In the genomic region with DNA sequence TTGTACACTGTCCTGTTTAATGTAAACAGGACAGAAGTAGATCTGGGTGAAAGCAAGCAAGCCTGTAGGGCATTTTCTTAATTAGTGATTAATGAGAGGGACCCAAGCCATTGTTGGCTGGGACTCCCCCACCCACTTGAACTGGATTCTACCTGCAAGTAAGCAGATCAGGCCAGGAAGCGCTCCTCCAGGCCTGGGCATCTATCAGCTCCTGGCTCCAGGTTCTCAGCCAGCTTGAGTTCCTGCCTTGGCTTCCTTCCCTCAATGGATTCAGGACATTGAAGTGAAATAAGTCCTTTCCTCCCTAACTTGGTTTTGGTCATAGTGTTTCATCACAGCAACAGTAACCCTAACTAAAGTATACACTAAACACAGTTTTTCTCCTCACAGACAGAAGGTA, we compare ENCODE assay signal across 26 mouse cellular contexts. TPM values are rescaled to one million over a fixed set of nuclear protein-coding genes. Genes with fewer than 3 reads are reported as not detected.
DNase-seq lines count a peak whose midpoint lies in the region; ATAC-seq and TF ChIP-seq lines count a peak whose summit lies in the region.
"Had no signal": no experiment of that assay in that cellular context is flagged by ENCODE, and none has a peak within 500 bp of the region (broad histone marks: within the 10 kb centered on the region; RNA-seq: fewer than 3 reads in every experiment).

No protein-coding gene starts in this region.

- TF ChIP-seq CTCF in liver, adult 2 months (IDR thresholded peaks at IDR 0.05; ENCODE audit: low read depth, low read length) = no peak

- DNase-seq in liver, adult 2 months (ENCODE audit: extremely low read depth, low read depth, low spot score) = peak; percentile 28
- DNase-seq in liver, embryonic 11.5 days (ENCODE audit: low spot score) = no peak
- peak; percentile 47 to 49 for DNase-seq in cerebellum, adult 18-20 months
- peak; percentile 33 to 60 for DNase-seq in cerebellum, postnatal 14 days
- no peak for DNase-seq in left cerebral cortex, postnatal 36 days (ENCODE audit: low spot score in 2 of 2)
- DNase-seq in spleen, postnatal 36 days (ENCODE audit: low spot score in 2 of 2) = no peak
- DNase-seq in left cerebral cortex, postnatal 4 days = no peak
- DNase-seq: adrenal gland, postnatal 10 days; embryo, embryonic 11 days; gastrocnemius, postnatal 10 days; kidney, adult 2 months; right cerebral cortex, adult 18-20 months; right cerebral cortex, postnatal 4 days; thymus, postnatal 25 days had no signal

- H3K36me3 ChIP-seq in liver, adult 2 months (ENCODE audit: control insufficient read depth, insufficient read depth, low read length) = no peaks in the 10 kb centered on the region
- no peaks in the 10 kb centered on the region for H3K36me3 ChIP-seq in liver, embryonic 11.5 days (ENCODE audit: control insufficient read depth, insufficient read depth, low read length)
- H3K36me3 ChIP-seq: embryonic facial prominence, embryonic 13.5 days; hindbrain, embryonic 13.5 days; stomach, embryonic 15.5 days had no signal

- no peaks in the 10 kb centered on the region for H3K27me3 ChIP-seq in liver, adult 2 months (ENCODE audit: control insufficient read depth, insufficient read depth, low read length)
- H3K27me3 ChIP-seq in liver, embryonic 11.5 days (replicated peaks; ENCODE audit: control insufficient read depth, insufficient read depth, low read length) = no peaks in the 10 kb centered on the region
- H3K27me3 ChIP-seq: embryonic facial prominence, embryonic 13.5 days; hindbrain, embryonic 13.5 days; stomach, embryonic 15.5 days had no signal

- no peak overlapping the region for H3K4me2 ChIP-seq in liver, embryonic 11.5 days
- H3K4me2 ChIP-seq: embryonic facial prominence, embryonic 13.5 days; hindbrain, embryonic 13.5 days; stomach, embryonic 15.5 days had no signal

- no peaks in the 10 kb centered on the region for H3K9me3 ChIP-seq in liver, embryonic 11.5 days (ENCODE audit: control insufficient read depth, low read length)
- H3K9me3 ChIP-seq: embryonic facial prominence, embryonic 13.5 days; hindbrain, embryonic 13.5 days; midbrain, embryonic 10.5 days; stomach, embryonic 15.5 days had no signal

- H3K4me3 ChIP-seq in liver, adult 2 months (ENCODE audit: insufficient read depth, low read depth, low read length) = no peak overlapping the region
- no peak overlapping the region for H3K4me3 ChIP-seq in liver, embryonic 11.5 days (ENCODE audit: low read depth, low read length)
- H3K4me3 ChIP-seq: embryonic facial prominence, embryonic 13.5 days; erythroblast, embryonic 14.5 days; hindbrain, embryonic 13.5 days; layer of hippocampus, adult 2 months; midbrain, embryonic 10.5 days; stomach, embryonic 15.5 days had no signal

- no peak overlapping the region for H3K9ac ChIP-seq in liver, adult 2 months (ENCODE audit: low read depth, low read length)
- no peak overlapping the region for H3K9ac ChIP-seq in liver, embryonic 11.5 days (ENCODE audit: low read depth, low read length)
- H3K9ac ChIP-seq: embryonic facial prominence, embryonic 13.5 days; hindbrain, embryonic 13.5 days; stomach, embryonic 15.5 days had no signal

- peaks cover 6% of the 10 kb centered on the region; the same call in 1 of the 2 replicates for H3K79me2 ChIP-seq in liver, adult 2 months (ENCODE audit: control insufficient read depth, insufficient read depth, low read length)

- no peak for TF ChIP-seq POLR2A in liver, adult 2 months (IDR thresholded peaks at IDR 0.05; ENCODE audit: extremely low read depth, insufficient read depth, low read length)

- no peak for ATAC-seq in liver, embryonic 11.5 days (replicated peaks; ENCODE audit: low FRiP score)
- peak; percentile 34 for ATAC-seq in megakaryocyte-erythroid progenitor cell, adult 5-6 weeks (replicated peaks; ENCODE audit: low FRiP score, low TSS enrichment, poor library complexity, severe bottlenecking)
- ATAC-seq: activated CD4-positive, CD25-positive, alpha-beta regulatory T cell, adult 4 months; forebrain, embryonic 14.5 days; lung, postnatal 0 days had no signal

- 81% methylated on average over 1 of the region's 1 CpGs for whole genome bisulfite sequencing in liver, adult 2 months
- 90% methylated on average over 1 of the region's 1 CpGs for WGBS in liver, embryonic 11.5 days

- H3K27ac ChIP-seq in liver, adult 2 months (replicated peaks; ENCODE audit: insufficient read depth, low read depth, low read length) = no peak overlapping the region
- H3K27ac ChIP-seq in liver, embryonic 11.5 days (ENCODE audit: low read depth, low read length) = no peak overlapping the region
- H3K27ac ChIP-seq: embryonic facial prominence, embryonic 13.5 days; hindbrain, embryonic 13.5 days; kidney, postnatal 0 days; layer of hippocampus, adult 2 months; macrophage; midbrain, embryonic 10.5 days; stomach, embryonic 15.5 days had no signal

- intact Hi-C loops in left cerebral cortex, postnatal 36 days (cut with DNase I) = no loop called here
- intact Hi-C loops in left cerebral cortex, postnatal 4 days (cut with DNase I) = no loop called here

- H3K4me1 ChIP-seq in liver, adult 2 months (ENCODE audit: control insufficient read depth, insufficient read depth, low read length) = no peaks in the 10 kb centered on the region; the same call in 1 of the 2 replicates
- H3K4me1 ChIP-seq in liver, embryonic 11.5 days (replicated peaks; ENCODE audit: control insufficient read depth, insufficient read depth, low read length) = no peaks in the 10 kb centered on the region; the same call in 1 of the 2 replicates
- H3K4me1 ChIP-seq: stomach, embryonic 15.5 days had no signal

RNA-seq across cellular contexts. Expression of gene Rbm26, which starts 9.9 kb away (rescaled TPM):
- 10.1 and 12.6 TPM in 2 replicates for total RNA-seq in liver, adult 2 months (2014; rRNA removed)
- 4.2 and 4.5 TPM in 2 replicates for polyA plus RNA-seq in liver, adult 2 months (2012; rRNA removed)
- polyA plus RNA-seq in liver, embryonic 11.5 days (2014; fragmentation: Nextera tagmentation; extraction: Ambion mirVana) = 25.4 and 28.7 TPM in 2 replicates
- total RNA-seq in megakaryocyte-erythroid progenitor cell, adult 5-6 weeks (2014; fragmentation: Nextera tagmentation) = 91.1 and 108 TPM in 2 replicates
- total RNA-seq in megakaryocyte-erythroid progenitor cell, adult 5-6 weeks (2017) = 78.5 and 93.4 TPM in 2 replicates
- 10 to 100 TPM; 49.3 to 66.8 TPM for total RNA-seq in left cerebral cortex, postnatal 36 days (2021)
- 10 to 100 TPM; 77.2 to 80.3 TPM for total RNA-seq in left cerebral cortex, postnatal 4 days (2021)

Comparison
In these comparisons a context has a peak if more than half of its experiments do, and no peak if none do; other contexts are left out.
1. DNase-seq: peak in liver, adult 2 months (single experiment), cerebellum, adult 18-20 months (2 of 2) and cerebellum, postnatal 14 days (2 of 2); none in liver, embryonic 11.5 days (single experiment), left cerebral cortex, postnatal 36 days (0 of 2), spleen, postnatal 36 days (0 of 2) and left cerebral cortex, postnatal 4 days (single experiment).